Mouse (Mus musculus) E14TG2a.4 (cell line): Measurements from ENCODE around the gene Ttc41.

ENCODE experiments used
- CTCF ChIP-seq: conservative IDR thresholded peaks from 2 replicates; pipeline ENCODE4 v1.5.1; 2014; ENCODE audit warnings: low read length
- NANOG ChIP-seq: IDR thresholded peaks from 2 replicates; pipeline ENCODE4 v1.6.1; 2014; ENCODE audit warnings: borderline replicate concordance, low read length, mixed read lengths
- POU5F1 ChIP-seq: IDR thresholded peaks from 2 replicates; pipeline ENCODE4 v1.6.1; 2014; ENCODE audit warnings: low read length, borderline replicate concordance

GRCm38 (mm10) chr10:86825871-86826522, 120.4 kb downstream of the Ttc41 start:
- TF ChIP-seq CTCF (no peak), POU5F1 (no peak), NANOG (no peak)
